ENCODE assay signal across 16 mouse cellular contexts in the genomic region with DNA sequence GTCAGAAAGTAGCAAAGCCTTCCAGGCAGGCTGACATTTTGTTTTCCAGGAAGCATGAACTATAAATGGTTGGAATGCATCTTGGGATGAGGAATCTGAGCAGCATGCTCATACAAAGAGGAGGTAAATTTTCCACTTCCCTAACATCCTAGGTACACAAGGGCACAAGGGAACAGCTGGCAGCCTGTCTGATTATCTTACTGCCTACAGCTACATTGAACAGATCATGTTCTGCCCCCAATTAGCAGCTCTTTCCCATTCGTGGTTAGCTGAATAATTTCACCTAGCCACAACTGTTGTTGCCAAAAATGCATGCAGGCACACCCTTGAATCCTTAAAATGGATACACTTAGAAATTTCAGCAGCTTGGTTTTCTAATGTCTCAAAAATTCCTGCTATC.
"Had no signal": no experiment of that assay in that cellular context is flagged by ENCODE, and none has a peak within 500 bp of the region (broad histone marks: within the 10 kb centered on the region; RNA-seq: fewer than 3 reads in every experiment).

No protein-coding gene starts in this region.

- H3K4me2 ChIP-seq: kidney, embryonic 15.5 days; limb, embryonic 13.5 days; liver, embryonic 11.5 days; liver, embryonic 15.5 days; midbrain, embryonic 13.5 days; neural tube, embryonic 13.5 days; stomach, embryonic 15.5 days had no signal

- H3K27me3 ChIP-seq: kidney, embryonic 15.5 days; limb, embryonic 13.5 days; liver, embryonic 15.5 days; midbrain, embryonic 13.5 days; neural tube, embryonic 13.5 days; stomach, embryonic 15.5 days had no signal

- H3K9me3 ChIP-seq: kidney, embryonic 15.5 days; liver, embryonic 15.5 days; midbrain, embryonic 13.5 days; neural tube, embryonic 13.5 days; stomach, embryonic 15.5 days had no signal

- H3K36me3 ChIP-seq: kidney, embryonic 15.5 days; limb, embryonic 13.5 days; liver, embryonic 15.5 days; midbrain, embryonic 13.5 days; neural tube, embryonic 13.5 days; stomach, embryonic 15.5 days had no signal

- H3K9ac ChIP-seq: kidney, embryonic 15.5 days; limb, embryonic 13.5 days; liver, embryonic 15.5 days; midbrain, embryonic 13.5 days; neural tube, embryonic 13.5 days; stomach, embryonic 15.5 days had no signal

- H3K4me1 ChIP-seq: kidney, embryonic 15.5 days; limb, embryonic 13.5 days; liver, embryonic 15.5 days; midbrain, embryonic 13.5 days; neural tube, embryonic 13.5 days; stomach, embryonic 15.5 days had no signal

- H3K27ac ChIP-seq: kidney, embryonic 15.5 days; limb, embryonic 13.5 days; liver, embryonic 15.5 days; midbrain, embryonic 13.5 days; neural tube, embryonic 13.5 days; stomach, embryonic 15.5 days had no signal

- ATAC-seq: lung, postnatal 0 days; midbrain, embryonic 13.5 days had no signal

- DNase-seq: kidney, postnatal 14 days; layer of hippocampus, postnatal 36 days; lung, adult 2 months; lung, postnatal 36 days; retina, postnatal 1 day; right cerebral cortex, postnatal 14 days; thymus, adult 2 months; thymus, postnatal 25 days had no signal

- H3K4me3 ChIP-seq: kidney, embryonic 15.5 days; limb, embryonic 13.5 days; liver, embryonic 15.5 days; midbrain, embryonic 13.5 days; neural tube, embryonic 13.5 days; stomach, embryonic 15.5 days had no signal
